In the genomic region with DNA sequence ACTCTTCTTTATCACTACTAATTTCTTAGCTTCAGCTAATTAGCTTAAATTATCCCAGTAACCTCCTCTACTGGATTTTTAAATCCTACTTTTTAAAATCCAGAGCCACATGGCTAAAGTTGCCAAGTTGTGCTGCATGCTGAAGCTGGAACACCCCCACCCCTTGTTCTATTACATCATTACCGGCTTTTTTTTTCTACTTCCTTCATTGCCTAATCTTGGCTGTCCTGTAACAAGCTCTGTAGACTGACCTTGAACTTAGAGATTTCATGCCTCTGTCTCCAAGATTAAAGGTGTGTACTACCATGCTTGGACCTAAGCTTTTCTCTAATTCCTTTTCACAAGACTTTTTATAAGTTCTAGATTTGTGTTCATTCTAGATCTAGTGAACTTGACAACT, we compare ENCODE assay signal across 25 mouse cellular contexts. TPM values are rescaled to one million over a fixed set of nuclear protein-coding genes. Genes with fewer than 3 reads are reported as not detected.
DNase-seq lines count a peak whose midpoint lies in the region; ATAC-seq and TF ChIP-seq lines count a peak whose summit lies in the region.
"Had no signal": no experiment of that assay in that cellular context is flagged by ENCODE, and none has a peak within 500 bp of the region (broad histone marks: within the 10 kb centered on the region; RNA-seq: fewer than 3 reads in every experiment).

No protein-coding gene starts in this region.

- no peaks in the 10 kb centered on the region for H3K27me3 ChIP-seq in liver, adult 2 months (ENCODE audit: control insufficient read depth, insufficient read depth, low read length)
- H3K27me3 ChIP-seq in liver, postnatal 0 days (ENCODE audit: insufficient read depth, low read length) = no peaks in the 10 kb centered on the region
- no peaks in the 10 kb centered on the region for H3K27me3 ChIP-seq in forebrain, embryonic 12.5 days
- H3K27me3 ChIP-seq: embryonic facial prominence, embryonic 13.5 days; embryonic facial prominence, embryonic 15.5 days; forebrain, embryonic 13.5 days; forebrain, embryonic 15.5 days had no signal

- H3K9me3 ChIP-seq in liver, postnatal 0 days (ENCODE audit: low read length) = no peaks in the 10 kb centered on the region; the same call in 1 of the 2 replicates
- no peaks in the 10 kb centered on the region for H3K9me3 ChIP-seq in forebrain, embryonic 12.5 days
- H3K9me3 ChIP-seq: embryonic facial prominence, embryonic 13.5 days; embryonic facial prominence, embryonic 15.5 days; forebrain, embryonic 10.5 days; forebrain, embryonic 13.5 days; forebrain, embryonic 15.5 days had no signal

- no peaks in the 10 kb centered on the region for H3K4me1 ChIP-seq in liver, adult 2 months (ENCODE audit: control insufficient read depth, insufficient read depth, low read length)
- no peaks in the 10 kb centered on the region for H3K4me1 ChIP-seq in liver, postnatal 0 days (ENCODE audit: insufficient read depth)
- H3K4me1 ChIP-seq in forebrain, embryonic 12.5 days = no peaks in the 10 kb centered on the region
- H3K4me1 ChIP-seq: embryonic facial prominence, embryonic 13.5 days; embryonic facial prominence, embryonic 15.5 days; forebrain, embryonic 10.5 days; forebrain, embryonic 13.5 days; forebrain, embryonic 15.5 days had no signal

- no peaks in the 10 kb centered on the region for H3K36me3 ChIP-seq in liver, adult 2 months (ENCODE audit: control insufficient read depth, insufficient read depth, low read length)
- no peaks in the 10 kb centered on the region for H3K36me3 ChIP-seq in liver, postnatal 0 days (replicated peaks; ENCODE audit: insufficient read depth, low read length)
- no peaks in the 10 kb centered on the region for H3K36me3 ChIP-seq in forebrain, embryonic 12.5 days (replicated peaks)
- H3K36me3 ChIP-seq: embryonic facial prominence, embryonic 13.5 days; embryonic facial prominence, embryonic 15.5 days; forebrain, embryonic 10.5 days; forebrain, embryonic 15.5 days had no signal

- TF ChIP-seq POLR2A in liver, adult 2 months (IDR thresholded peaks at IDR 0.05; ENCODE audit: extremely low read depth, insufficient read depth, low read length) = no peak

- H3K4me2 ChIP-seq in liver, postnatal 0 days (ENCODE audit: low read depth, low read length) = no peak overlapping the region
- no peak overlapping the region for H3K4me2 ChIP-seq in forebrain, embryonic 12.5 days
- H3K4me2 ChIP-seq: embryonic facial prominence, embryonic 13.5 days; embryonic facial prominence, embryonic 15.5 days; forebrain, embryonic 13.5 days; forebrain, embryonic 15.5 days had no signal

- no peak overlapping the region for H3K4me3 ChIP-seq in liver, adult 2 months (ENCODE audit: insufficient read depth, low read depth, low read length)
- H3K4me3 ChIP-seq in liver, postnatal 0 days (ENCODE audit: low read depth, low read length) = no peak overlapping the region
- H3K4me3 ChIP-seq in forebrain, embryonic 12.5 days (replicated peaks) = no peak overlapping the region
- H3K4me3 ChIP-seq: embryonic facial prominence, embryonic 13.5 days; embryonic facial prominence, embryonic 15.5 days; erythroblast, embryonic 14.5 days; forebrain, embryonic 10.5 days; forebrain, embryonic 13.5 days; forebrain, embryonic 15.5 days had no signal

- 55% methylated on average over 1 of the region's 1 CpGs for WGBS in liver, adult 2 months
- 83% methylated on average over 1 of the region's 1 CpGs for WGBS in liver, postnatal 0 days (ENCODE audit: insufficient replicate concordance)
- 100% methylated on average over 1 of the region's 1 CpGs for WGBS in forebrain, embryonic 12.5 days

- no peak for TF ChIP-seq EP300 in liver, postnatal 0 days (IDR thresholded peaks at IDR 0.05; ENCODE audit: low read depth)

- no peak for TF ChIP-seq CTCF in liver, adult 2 months (IDR thresholded peaks at IDR 0.05; ENCODE audit: low read depth, low read length)
- TF ChIP-seq CTCF in liver, postnatal 0 days (IDR thresholded peaks at IDR 0.05; ENCODE audit: low read depth) = no peak

- no peaks in the 10 kb centered on the region for H3K79me2 ChIP-seq in liver, adult 2 months (ENCODE audit: control insufficient read depth, insufficient read depth, low read length)

- H3K9ac ChIP-seq in liver, adult 2 months (ENCODE audit: low read depth, low read length) = no peak overlapping the region
- no peak overlapping the region for H3K9ac ChIP-seq in liver, postnatal 0 days (replicated peaks)
- H3K9ac ChIP-seq in forebrain, embryonic 12.5 days = no peak overlapping the region
- H3K9ac ChIP-seq: embryonic facial prominence, embryonic 13.5 days; embryonic facial prominence, embryonic 15.5 days; forebrain, embryonic 13.5 days; forebrain, embryonic 15.5 days; forebrain, postnatal 0 days had no signal

- DNase-seq in liver, adult 2 months (ENCODE audit: extremely low read depth, low read depth, low spot score) = peak; percentile 19
- DNase-seq in liver, postnatal 0 days = no peak
- DNase-seq in MN1 (ENCODE audit: low spot score) = no peak
- DNase-seq: adrenal gland, postnatal 10 days; adrenal gland, postnatal 25 days; cerebellum, adult 11 months; cerebellum, adult 18-20 months; cerebellum, adult 8-10 months; cerebellum, adult 9-11 months; cerebellum, postnatal 14 days; cerebellum, postnatal 36 days; embryo, embryonic 11 days; forebrain, postnatal 0 days had no signal

- ATAC-seq in liver, postnatal 0 days = no peak
- peak; percentile 73 for ATAC-seq in megakaryocyte, adult 5-6 weeks (ENCODE audit: poor library complexity, severe bottlenecking)
- ATAC-seq in forebrain, embryonic 12.5 days (ENCODE audit: low FRiP score) = no peak
- ATAC-seq: activated CD4-positive, CD25-positive, alpha-beta regulatory T cell, adult 4 months; forebrain, embryonic 13.5 days; forebrain, embryonic 15.5 days; forebrain, postnatal 0 days; Patski had no signal

- no peak overlapping the region for H3K27ac ChIP-seq in liver, adult 2 months (replicated peaks; ENCODE audit: insufficient read depth, low read depth, low read length)
- H3K27ac ChIP-seq in liver, postnatal 0 days (ENCODE audit: low read depth) = no peak overlapping the region
- H3K27ac ChIP-seq in forebrain, embryonic 12.5 days = no peak overlapping the region
- H3K27ac ChIP-seq: embryonic facial prominence, embryonic 13.5 days; embryonic facial prominence, embryonic 15.5 days; forebrain, embryonic 10.5 days; forebrain, embryonic 13.5 days; forebrain, embryonic 15.5 days had no signal

RNA-seq across cellular contexts. Expression of a gene that starts 32.2 kb away (rescaled TPM):
- 1.3 and 1.5 TPM in 2 replicates for total RNA-seq in liver, adult 2 months (2014; rRNA removed)
- polyA plus RNA-seq in liver, adult 2 months (2012; rRNA removed) = 0.05 TPM in 1 of 2 replicates, not detected in the other
- polyA plus RNA-seq in liver, postnatal 0 days (2015; fragmentation: Nextera tagmentation; extraction: Ambion mirVana) = 0.81 and 0.97 TPM in 2 replicates
- 7.1 and 10.7 TPM in 2 replicates for total RNA-seq in megakaryocyte, adult 5-6 weeks (2015)
- total RNA-seq in megakaryocyte, adult 5-6 weeks (2017) = 9.1 and 14.9 TPM in 2 replicates
- polyA plus RNA-seq in forebrain, embryonic 12.5 days (2016; fragmentation: Nextera tagmentation; extraction: Ambion mirVana) = not detected in 2 replicates
- total RNA-seq: ES-E14; forebrain, postnatal 0 days had no signal
- polyA plus RNA-seq: embryonic facial prominence, embryonic 11.5 days; embryonic facial prominence, embryonic 13.5 days; erythroblast, embryonic 14.5 days; forebrain, embryonic 15.5 days had no signal
